Mouse (Mus musculus) forebrain, embryonic 14.5 days (tissue): ENCODE results near the gene Ssbp3. TPM values are rescaled to one million over a fixed set of nuclear protein-coding genes. Genes with fewer than 3 reads are reported as not detected.

Experiments used
- ATAC-seq: fragments of 200-750 bp; cut with Nextera tagmentation; 2 replicates; pipeline ENCODE4 v1.8.0; 2017; ENCODE audit warnings: mild to moderate bottlenecking, moderate library complexity
- DNase-seq: peaks from one replicate; pipeline ENCODE4 v3.0.0-alpha.2; 2015; ENCODE audit warnings: low spot score
- H3K27ac ChIP-seq: fragments of 300-500 bp; sonication (generic); 2 replicates; pipeline ENCODE4 v1.5.1; 2014; ENCODE audit warnings: low read depth, mild to moderate bottlenecking, control low read depth, low read length, moderate library complexity
- H3K27me3 ChIP-seq: fragments of 300-500 bp; sonication (generic); replicated peaks from 2 replicates; pipeline ENCODE4 v1.6.1; 2014; ENCODE audit warnings: low read length, control low read depth, mixed read lengths; ENCODE audit not compliant: control insufficient read depth, insufficient read depth
- H3K36me3 ChIP-seq: fragments of 300-500 bp; sonication (generic); 2 replicates; pipeline ENCODE4 v1.6.1; 2014; ENCODE audit warnings: low read length, control low read depth; ENCODE audit not compliant: control insufficient read depth, insufficient read depth
- H3K4me1 ChIP-seq: fragments of 300-500 bp; sonication (generic); 2 replicates; pipeline ENCODE4 v1.6.1; 2014; ENCODE audit warnings: antibody characterized with exemption, low read length, control low read depth; ENCODE audit not compliant: control insufficient read depth, insufficient read depth
- H3K4me2 ChIP-seq: fragments of 300-500 bp; sonication (generic); 2 replicates; pipeline ENCODE4 v1.6.1; 2014; ENCODE audit warnings: mild to moderate bottlenecking, control low read depth, low read length
- H3K4me3 ChIP-seq: fragments of 300-500 bp; sonication (generic); 2 replicates; pipeline ENCODE4 v1.5.1; 2014; ENCODE audit warnings: low read depth, low read length, control low read depth
- H3K9ac ChIP-seq: fragments of 300-500 bp; sonication (generic); 2 replicates; pipeline ENCODE4 v1.6.1; 2014; ENCODE audit warnings: mild to moderate bottlenecking, low read length, control low read depth, moderate library complexity
- H3K9me3 ChIP-seq: fragments of 300-500 bp; sonication (generic); replicated peaks from 2 replicates; pipeline ENCODE4 v1.6.1; 2016; ENCODE audit warnings: low read length, control low read depth, mixed read lengths; ENCODE audit not compliant: control insufficient read depth
- WGBS: fragments of 180-500 bp; shearing (Covaris S2); extraction: QIAGEN DNeasy Blood & Tissue Kit; methylation state at CpG from one replicate; pipeline ENCODE4 v1.1.7; 2014; 5-methylcytosine and 5-hydroxymethylcytosine counted together
- polyA plus RNA-seq: library from polyadenylated mRNA; unstranded; fragments of >200 nt; fragmentation: Nextera tagmentation; extraction: Ambion mirVana; gene quantifications from 2 replicates; pipeline ENCODE4 v1.2.1, GENCODE M21; 2014

Ssbp3 gene
- polyA plus RNA-seq, 1 experiment from 2014 or later: 118 TPM

DNA sequence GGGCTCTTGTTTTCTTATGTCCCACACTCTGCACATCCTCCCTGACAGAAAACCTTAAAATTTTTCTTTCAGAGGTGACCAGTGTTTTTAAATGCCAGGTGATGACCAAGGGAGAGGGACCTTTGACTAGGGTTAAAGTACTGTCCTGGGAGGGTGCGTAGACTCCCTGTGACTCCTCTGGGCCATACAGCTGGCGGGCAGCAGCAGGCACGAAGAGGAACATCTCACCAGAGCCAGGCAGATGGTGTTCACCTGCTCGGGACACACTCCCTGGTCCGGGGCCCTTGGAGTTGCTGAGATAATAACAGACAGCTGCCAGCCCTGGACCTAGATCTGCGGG, 78.4 kb downstream of the Ssbp3 start:
- Histone ChIP-seq H3K36me3 (no peaks in the 10 kb centered on the region), H3K9ac (peak overlapping the region; percentile 43; the same call in 1 of the 2 replicates), H3K4me3 (no peak overlapping the region), H3K9me3 (no peaks in the 10 kb centered on the region), H3K27me3 (no peaks in the 10 kb centered on the region), H3K27ac (peak overlapping the region; percentile 74), H3K4me2 (peak overlapping the region; percentile 15), H3K4me1 (peaks cover 75% of the 10 kb centered on the region)
- WGBS: 26% methylated on average over 6 of the region's 6 CpGs
- ATAC-seq (no peak), DNase-seq (no peak)

GRCm38 (mm10) chr4:106989226-106989983, 78.9 kb downstream of the Ssbp3 start:
- ATAC-seq (peak; percentile 47), DNase-seq (peak; percentile 75)
- Histone ChIP-seq H3K4me2 (peak overlapping the region; percentile 15), H3K9me3 (no peaks in the 10 kb centered on the region), H3K36me3 (no peaks in the 10 kb centered on the region), H3K4me1 (peaks cover 77% of the 10 kb centered on the region), H3K9ac (peak overlapping the region; percentile 43; the same call in 1 of the 2 replicates), H3K4me3 (no peak overlapping the region), H3K27ac (peak overlapping the region; percentile 74), H3K27me3 (no peaks in the 10 kb centered on the region)
- WGBS: 8% methylated on average over 10 of the region's 10 CpGs

DNA sequence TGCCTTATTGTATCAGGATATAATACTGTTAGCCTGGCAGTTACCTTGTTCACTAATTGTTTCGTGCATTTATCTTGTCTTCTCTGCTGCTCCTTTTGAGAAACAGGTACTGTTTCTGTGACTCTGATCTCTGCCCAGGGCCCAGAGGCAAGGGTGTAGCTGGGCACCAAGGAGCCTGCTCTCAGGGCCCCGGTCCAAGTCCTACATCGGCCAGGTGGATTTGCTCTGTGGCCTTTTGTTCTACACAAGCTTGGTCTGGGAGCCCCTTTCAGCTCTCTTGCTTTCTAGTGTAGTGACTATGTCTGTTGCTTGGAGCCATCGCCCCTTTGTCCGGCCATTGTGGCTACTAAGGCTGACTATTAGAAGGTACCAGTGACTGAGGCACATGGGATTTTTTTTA, 82.6 kb downstream of the Ssbp3 start:
- 79% methylated on average over 5 of the region's 5 CpGs for WGBS
- no peaks in the 10 kb centered on the region for H3K9me3 ChIP-seq
- no peak for ATAC-seq
- no peak overlapping the region for H3K4me2 ChIP-seq
- DNase-seq: no peak
- H3K4me3 ChIP-seq: no peak overlapping the region
- no peaks in the 10 kb centered on the region for H3K36me3 ChIP-seq
- H3K27me3 ChIP-seq: no peaks in the 10 kb centered on the region
- no peak overlapping the region for H3K27ac ChIP-seq
- no peak overlapping the region for H3K9ac ChIP-seq
- peaks cover 74% of the 10 kb centered on the region for H3K4me1 ChIP-seq

- no peak overlapping the region for H3K4me2 ChIP-seq
- no peaks in the 10 kb centered on the region for H3K27me3 ChIP-seq
- WGBS: 77% methylated on average over 5 of the region's 5 CpGs
- H3K27ac ChIP-seq: peak overlapping the region; percentile 57
- ATAC-seq: no peak
- H3K36me3 ChIP-seq: no peaks in the 10 kb centered on the region
- DNase-seq: no peak
- H3K4me1 ChIP-seq: peaks cover 64% of the 10 kb centered on the region
- H3K9ac ChIP-seq: no peak overlapping the region
- no peak overlapping the region for H3K4me3 ChIP-seq
- no peaks in the 10 kb centered on the region for H3K9me3 ChIP-seq
Measured at GRCm38 (mm10) chr4:106994252-106994651, 83.8 kb downstream of the Ssbp3 start.

- Histone ChIP-seq H3K36me3 (no peaks in the 10 kb centered on the region), H3K27ac (no peak overlapping the region), H3K9me3 (no peaks in the 10 kb centered on the region), H3K27me3 (no peaks in the 10 kb centered on the region), H3K9ac (no peak overlapping the region), H3K4me2 (no peak overlapping the region), H3K4me3 (no peak overlapping the region), H3K4me1 (peaks cover 56% of the 10 kb centered on the region)
- DNase-seq (no peak), ATAC-seq (no peak)
- WGBS: 84% methylated on average over 6 of the region's 6 CpGs
Measured at GRCm38 (mm10) chr4:106995069-106995468, 84.6 kb downstream of the Ssbp3 start.

DNA sequence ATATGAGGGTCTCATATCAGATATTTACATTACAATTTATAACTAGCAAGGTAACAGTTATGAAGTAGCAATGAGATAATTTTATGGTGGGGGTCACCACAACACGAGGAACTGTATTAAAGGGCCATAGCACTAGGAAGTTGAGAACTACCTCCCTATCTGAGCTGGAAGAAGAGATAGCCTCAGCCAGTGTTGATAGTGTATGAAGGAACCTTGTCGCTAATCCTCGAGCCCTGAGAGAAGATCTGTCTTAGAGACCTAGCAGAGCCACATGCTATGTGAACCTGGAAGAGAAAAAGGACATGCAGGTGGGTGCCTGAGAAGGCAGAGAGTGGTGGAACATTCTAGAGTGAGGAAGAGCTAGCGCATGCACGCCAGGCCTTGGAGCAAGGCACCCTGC, 85.0 kb downstream of the Ssbp3 start:
- peaks cover 53% of the 10 kb centered on the region for H3K4me1 ChIP-seq
- WGBS: 86% methylated on average over 5 of the region's 5 CpGs
- H3K27me3 ChIP-seq: no peaks in the 10 kb centered on the region
- ATAC-seq (no peak), DNase-seq (no peak)
- H3K36me3 ChIP-seq: no peaks in the 10 kb centered on the region
- H3K9ac ChIP-seq: no peak overlapping the region
- no peak overlapping the region for H3K4me2 ChIP-seq
- no peak overlapping the region for H3K27ac ChIP-seq
- no peak overlapping the region for H3K4me3 ChIP-seq
- no peaks in the 10 kb centered on the region for H3K9me3 ChIP-seq

DNA sequence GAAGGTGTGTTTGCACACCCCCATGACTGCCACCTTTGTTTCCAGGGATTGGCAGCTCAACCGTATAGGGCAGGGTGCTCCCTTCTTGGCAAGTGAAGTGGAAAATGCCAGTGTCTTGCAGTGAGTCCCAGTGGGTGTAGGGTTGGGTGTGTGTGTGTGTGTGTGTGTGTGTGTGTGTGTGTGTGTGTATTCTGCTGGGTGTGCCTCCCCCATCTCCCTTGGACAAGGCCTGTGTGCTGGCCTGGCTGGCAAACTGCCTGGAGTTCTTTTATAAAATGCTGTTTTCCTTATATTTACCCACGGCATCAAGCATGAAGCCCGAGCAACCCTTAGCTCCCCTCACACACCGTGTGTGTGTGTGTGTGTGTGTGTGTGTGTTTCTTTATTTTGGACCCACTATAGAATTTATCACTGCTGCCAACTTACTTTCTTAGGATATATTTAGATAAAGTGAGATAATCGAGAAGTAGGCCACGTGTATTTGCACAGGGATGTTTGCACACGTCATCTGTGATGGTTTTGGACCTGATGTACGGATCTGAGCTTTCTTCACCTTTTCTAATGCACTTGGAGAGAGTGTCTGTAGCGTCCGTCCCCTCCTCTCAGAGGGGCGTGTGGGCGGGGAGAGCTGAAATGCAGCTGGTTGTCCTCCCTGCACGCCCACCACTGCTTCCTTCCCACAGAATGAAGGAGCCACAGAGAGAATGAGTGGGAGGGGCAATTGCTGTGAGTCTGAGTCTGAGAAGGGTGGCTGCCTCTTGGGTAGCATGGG, 86.0 kb downstream of the Ssbp3 start:
- no peaks in the 10 kb centered on the region for H3K27me3 ChIP-seq
- no peak overlapping the region for H3K4me3 ChIP-seq
- H3K9ac ChIP-seq: no peak overlapping the region
- peak; percentile 57; the same call in 1 of the 2 replicates for ATAC-seq
- WGBS: 25% methylated on average over 13 of the region's 13 CpGs
- H3K9me3 ChIP-seq: no peaks in the 10 kb centered on the region
- H3K4me2 ChIP-seq: no peak overlapping the region
- DNase-seq: peak; percentile 33
- H3K27ac ChIP-seq: peak overlapping the region; percentile 33; the same call in 1 of the 2 replicates
- H3K36me3 ChIP-seq: no peaks in the 10 kb centered on the region
- H3K4me1 ChIP-seq: peaks cover 60% of the 10 kb centered on the region

DNA sequence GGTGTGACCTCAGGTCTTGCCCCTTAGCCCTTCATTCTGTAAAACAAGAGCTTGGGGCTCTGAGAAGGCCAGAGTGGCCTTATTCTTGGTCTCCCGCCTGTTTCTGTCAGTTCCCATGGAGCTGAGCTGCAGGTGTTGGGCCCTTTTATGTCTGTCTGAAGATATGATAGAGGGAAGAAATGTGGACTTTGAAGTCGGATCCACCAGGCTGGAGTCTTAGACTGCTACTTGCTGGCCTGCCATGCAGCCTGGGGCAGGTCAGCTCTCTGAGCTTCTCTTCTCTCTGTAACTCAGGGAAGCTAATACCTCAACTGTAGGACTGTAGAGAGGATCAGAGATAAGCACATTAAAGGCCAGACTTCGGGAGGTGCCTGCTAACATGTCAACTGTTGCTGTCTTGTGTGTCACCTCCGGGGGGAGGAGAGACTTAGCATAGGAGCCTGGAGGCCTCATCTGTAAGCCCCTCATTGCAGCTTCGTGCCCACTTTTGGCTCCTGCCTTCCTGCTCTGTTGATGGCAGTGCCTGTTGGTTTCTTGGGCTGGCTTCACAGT, 90.8 kb downstream of the Ssbp3 start:
- no peaks in the 10 kb centered on the region for H3K36me3 ChIP-seq
- no peak overlapping the region for H3K4me3 ChIP-seq
- H3K4me1 ChIP-seq: peaks cover 40% of the 10 kb centered on the region
- H3K27ac ChIP-seq: peak overlapping the region; percentile 33; the same call in 1 of the 2 replicates
- H3K9ac ChIP-seq: no peak overlapping the region
- no peaks in the 10 kb centered on the region for H3K27me3 ChIP-seq
- no peak for DNase-seq
- no peaks in the 10 kb centered on the region for H3K9me3 ChIP-seq
- 75% methylated on average over 5 of the region's 5 CpGs for WGBS
- no peak overlapping the region for H3K4me2 ChIP-seq
- no peak for ATAC-seq
